Mouse (Mus musculus) urinary bladder, postnatal 10 days (tissue): ENCODE results near the gene Atp5mpl.

Experiments used
- DNase-seq: peaks from one replicate; pipeline ENCODE4 v3.0.0; 2022; ENCODE audit warnings: low spot score

Atp5mpl gene

GRCm38 (mm10) chr12:111911796-111912195 lies 55.0 kb downstream of the Atp5mpl start:
- DNase-seq = no peak
